Mouse (Mus musculus): ENCODE measurements around the gene Kdm1b. TPM values are rescaled to one million over a fixed set of nuclear protein-coding genes. Genes with fewer than 3 reads are reported as not detected.

Gene Kdm1b
- total RNA-seq (2021), result 10 to 100 TPM in 1 of 2 experiments, 1 to 10 TPM in 1; 9.0 to 11.3 TPM
- long read RNA-seq, experiment 1, full-length matches to known transcripts, result 7 of 11 reads
- long read RNA-seq, experiment 1, partial matches to known transcripts, result 0 of 11 reads
- long read RNA-seq, experiment 1, other reads (novel, unspliced or antisense), result 4 of 11 reads
- long read RNA-seq, experiment 2, full-length matches to known transcripts, result 4 of 9 reads
- long read RNA-seq, experiment 2, partial matches to known transcripts, result 1 of 9 reads
- long read RNA-seq, experiment 2, other reads (novel, unspliced or antisense), result 4 of 9 reads

- peak; percentile 99 for DNase-seq (ENCODE audit: low spot score in 2 of 2)
Observed at GRCm38 (mm10) chr13:47043030-47043680, at the start of gene Kdm1b. Gene Kdm1b (plus strand): TSS chr13:47043499.

- DNase-seq (ENCODE audit: low spot score in 2 of 2), result no peak
Observed at GRCm38 (mm10) chr13:46997355-46997754, 45.9 kb upstream of the Kdm1b start.

GRCm38 (mm10) chr13:46999498-46999897 is 43.8 kb upstream of the Kdm1b start:
- no peak for DNase-seq (ENCODE audit: low spot score in 2 of 2)

- DNase-seq (ENCODE audit: low spot score in 2 of 2), result no peak
Observed at GRCm38 (mm10) chr13:47001590-47001989, 41.7 kb upstream of the Kdm1b start.

GRCm38 (mm10) chr13:47013740-47014139 is 29.6 kb upstream of the Kdm1b start:
- DNase-seq (ENCODE audit: low spot score in 2 of 2), result no peak

- peak; percentile 55 to 71 for DNase-seq (ENCODE audit: low spot score in 2 of 2)
Observed at GRCm38 (mm10) chr13:47014334-47015194, 28.7 kb upstream of the Kdm1b start, which contains the start of gene Nhlrc1. Gene Nhlrc1 (minus strand): TSS chr13:47014850.

GRCm38 (mm10) chr13:47015195-47015501 is 28.2 kb upstream of the Kdm1b start:
- DNase-seq (ENCODE audit: low spot score in 2 of 2), result no peak

- DNase-seq (ENCODE audit: low spot score in 2 of 2), result peak in 1 of 2 experiments; percentile 48
Observed at GRCm38 (mm10) chr13:47017259-47017658, 26.0 kb upstream of the Kdm1b start.

- DNase-seq (ENCODE audit: low spot score in 2 of 2), result no peak
Observed at GRCm38 (mm10) chr13:47019774-47020173, 23.5 kb upstream of the Kdm1b start.

GRCm38 (mm10) chr13:47020798-47021197 is 22.5 kb upstream of the Kdm1b start:
- no peak for DNase-seq (ENCODE audit: low spot score in 2 of 2)

GRCm38 (mm10) chr13:47030376-47031107 is 12.8 kb upstream of the Kdm1b start:
- no peak for DNase-seq (ENCODE audit: low spot score in 2 of 2)

- DNase-seq (ENCODE audit: low spot score in 2 of 2), result no peak
Observed at GRCm38 (mm10) chr13:47033602-47034001, 9.7 kb upstream of the Kdm1b start.

GRCm38 (mm10) chr13:47037946-47038345 is 5.4 kb upstream of the Kdm1b start:
- no peak for DNase-seq (ENCODE audit: low spot score in 2 of 2)

- DNase-seq (ENCODE audit: low spot score in 2 of 2), result no peak
Observed at GRCm38 (mm10) chr13:47040061-47040460, 3.2 kb upstream of the Kdm1b start.

- no peak for DNase-seq (ENCODE audit: low spot score in 2 of 2)
Observed at GRCm38 (mm10) chr13:47042024-47042633, 1.2 kb upstream of the Kdm1b start.

- DNase-seq (ENCODE audit: low spot score in 2 of 2), result peak; percentile 17 to 26
Observed at GRCm38 (mm10) chr13:47043833-47044616, 726 bp downstream of the Kdm1b start.

GRCm38 (mm10) chr13:47044617-47044947 is 1.3 kb downstream of the Kdm1b start, which contains the start of gene Tpmt:
Gene Tpmt (minus strand): TSS chr13:47044737.
- peak in 1 of 2 experiments; percentile 31 for DNase-seq (ENCODE audit: low spot score in 2 of 2)

- no peak for DNase-seq (ENCODE audit: low spot score in 2 of 2)
Observed at GRCm38 (mm10) chr13:47047996-47048395, 4.7 kb downstream of the Kdm1b start.

- DNase-seq (ENCODE audit: low spot score in 2 of 2), result no peak
Observed at GRCm38 (mm10) chr13:47050009-47050408, 6.7 kb downstream of the Kdm1b start.

- DNase-seq (ENCODE audit: low spot score in 2 of 2), result no peak
Observed at GRCm38 (mm10) chr13:47053971-47054370, 10.7 kb downstream of the Kdm1b start.

Measured in gastrocnemius, postnatal 4 days (tissue).